Mouse (Mus musculus): ENCODE data around the gene Lsm14b. TPM values are rescaled to one million over a fixed set of nuclear protein-coding genes. Genes with fewer than 3 reads are reported as not detected.

The Lsm14b gene
- polyA plus RNA-seq, 1 experiment from 2014 or later = 1.3 TPM

Other genes starting within 250 kb of the Lsm14b start
- gene Taf4, start 48.3 kb upstream of the Lsm14b start, polyA plus RNA-seq (2015; fragmentation: Nextera tagmentation; extraction: Ambion mirVana) = 1.7 and 1.9 TPM in 2 replicates
- 241 and 252 TPM in 2 replicates for gene Psma7, start 17.4 kb downstream of the Lsm14b start, polyA plus RNA-seq (2015; fragmentation: Nextera tagmentation; extraction: Ambion mirVana)
- gene Ss18l1, start 17.5 kb downstream of the Lsm14b start, polyA plus RNA-seq (2015; fragmentation: Nextera tagmentation; extraction: Ambion mirVana) = 0.75 and 0.88 TPM in 2 replicates
- 11.1 and 12.5 TPM in 2 replicates for gene Mtg2, start 45.6 kb downstream of the Lsm14b start, polyA plus RNA-seq (2015; fragmentation: Nextera tagmentation; extraction: Ambion mirVana)
- not detected in 2 replicates for gene Hrh3, start 79.5 kb downstream of the Lsm14b start, polyA plus RNA-seq (2015; fragmentation: Nextera tagmentation; extraction: Ambion mirVana)
- gene Osbpl2, start 94.3 kb downstream of the Lsm14b start, polyA plus RNA-seq (2015; fragmentation: Nextera tagmentation; extraction: Ambion mirVana) = 9.4 and 10.5 TPM in 2 replicates
- gene Adrm1, start 146.5 kb downstream of the Lsm14b start, polyA plus RNA-seq (2015; fragmentation: Nextera tagmentation; extraction: Ambion mirVana) = 107 and 109 TPM in 2 replicates
- 1.6 and 1.9 TPM in 2 replicates for gene Lama5, start 200.9 kb downstream of the Lsm14b start, polyA plus RNA-seq (2015; fragmentation: Nextera tagmentation; extraction: Ambion mirVana)
- gene Rps21, start 232.4 kb downstream of the Lsm14b start, polyA plus RNA-seq (2015; fragmentation: Nextera tagmentation; extraction: Ambion mirVana) = 223 and 320 TPM in 2 replicates
- 3.4 and 3.5 TPM in 2 replicates for gene Cables2, start 248.5 kb downstream of the Lsm14b start, polyA plus RNA-seq (2015; fragmentation: Nextera tagmentation; extraction: Ambion mirVana)

All from liver, embryonic 15.5 days (tissue).